Mouse (Mus musculus): Measurements from ENCODE around the gene Faap100.
"Not testable (repeated sequence)": the region's sequence is repeated elsewhere in the genome, so short reads cannot be mapped to it uniquely, and the experiment has no call there.

The Faap100 gene

DNA sequence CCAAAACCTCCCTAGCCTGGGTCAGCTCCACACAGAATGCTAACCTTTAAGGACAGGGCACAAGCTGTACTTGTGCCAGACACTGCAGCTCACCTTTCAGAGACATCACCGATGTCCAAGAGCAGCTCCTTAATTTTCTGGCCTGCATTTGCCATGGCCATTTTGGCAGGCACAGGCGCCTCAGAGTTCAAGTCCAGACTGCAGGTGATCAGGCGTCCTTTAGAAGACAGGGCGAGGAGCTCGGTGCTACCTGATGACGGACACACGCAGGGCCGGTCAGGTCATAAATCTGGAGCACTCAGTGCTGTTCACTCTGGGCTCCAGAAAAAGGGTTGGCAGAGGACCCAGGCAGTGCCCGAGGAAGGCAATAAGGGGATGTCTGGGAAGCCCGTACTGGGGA is 3.2 kb downstream of the Faap100 start:
- DNase-seq: no peak

GRCm38 (mm10) chr11:120373820-120374586 is 4.6 kb downstream of the Faap100 start:
- DNase-seq: peak; percentile 56

- peak; percentile 35 for DNase-seq
Measured at GRCm38 (mm10) chr11:120373025-120373424, 5.5 kb downstream of the Faap100 start.

GRCm38 (mm10) chr11:120369656-120370055 is 8.9 kb downstream of the Faap100 start:
- peak; percentile 81 for DNase-seq

DNA sequence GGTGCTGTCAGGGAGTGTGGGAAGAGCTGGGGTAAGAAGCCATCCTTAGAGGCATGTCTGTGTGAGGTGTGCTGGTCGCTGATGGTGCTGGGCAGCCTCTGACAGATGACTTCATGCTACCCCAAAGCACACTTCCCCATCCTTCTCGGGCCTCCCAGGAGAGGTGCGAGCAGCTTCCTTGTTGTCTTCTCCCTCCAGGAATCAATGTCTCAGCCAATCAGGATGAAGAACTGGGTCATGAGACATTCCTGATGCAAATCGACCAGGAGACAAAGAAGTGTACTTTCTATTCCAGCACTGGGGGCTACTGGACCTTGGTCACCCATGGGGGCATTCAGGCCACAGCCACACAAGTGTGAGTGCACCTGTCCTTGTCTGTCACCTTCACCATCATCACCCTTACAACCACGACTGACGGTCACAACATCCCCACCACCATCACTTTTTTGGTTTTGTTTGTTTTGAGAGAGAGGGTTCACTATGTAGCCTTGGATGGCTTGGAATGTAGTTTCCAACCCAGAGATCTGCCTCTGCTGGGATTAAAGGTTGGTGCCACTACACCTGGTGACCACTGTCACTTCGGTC is 12.0 kb downstream of the Faap100 start:
- DNase-seq: no peak

- DNase-seq: no peak
Measured at GRCm38 (mm10) chr11:120362891-120363290, 15.7 kb downstream of the Faap100 start.

GRCm38 (mm10) chr11:120361295-120361694 is 17.3 kb downstream of the Faap100 start, which contains the start of gene Fscn2:
Gene Fscn2, plus strand, starts transcription at chr11:120361534.
- DNase-seq: no peak

- no peak for DNase-seq
Measured at GRCm38 (mm10) chr11:120360755-120361154, 17.8 kb downstream of the Faap100 start.

DNA sequence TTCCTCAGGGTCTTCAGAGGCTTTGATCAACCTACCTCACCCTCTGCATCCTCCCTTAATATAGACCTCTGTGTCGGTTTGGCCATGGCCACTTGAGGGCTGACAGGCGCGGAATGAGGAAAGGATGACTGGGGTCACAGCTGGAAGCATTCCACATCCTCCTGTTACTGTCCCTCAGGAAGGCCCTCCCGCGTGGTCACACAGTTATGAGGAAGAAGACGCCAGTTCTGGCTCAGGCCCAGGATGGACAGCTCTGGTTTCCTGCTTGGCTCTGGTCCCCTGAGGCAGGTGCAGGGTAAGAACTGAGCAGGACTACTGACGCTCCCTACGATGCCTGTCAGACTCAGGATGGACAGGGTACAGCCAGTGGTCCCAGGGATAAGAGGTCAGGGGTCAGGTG is 18.5 kb downstream of the Faap100 start:
- peak; percentile 65 for DNase-seq

GRCm38 (mm10) chr11:120359391-120359790 is 19.2 kb downstream of the Faap100 start:
- no peak for DNase-seq

DNA sequence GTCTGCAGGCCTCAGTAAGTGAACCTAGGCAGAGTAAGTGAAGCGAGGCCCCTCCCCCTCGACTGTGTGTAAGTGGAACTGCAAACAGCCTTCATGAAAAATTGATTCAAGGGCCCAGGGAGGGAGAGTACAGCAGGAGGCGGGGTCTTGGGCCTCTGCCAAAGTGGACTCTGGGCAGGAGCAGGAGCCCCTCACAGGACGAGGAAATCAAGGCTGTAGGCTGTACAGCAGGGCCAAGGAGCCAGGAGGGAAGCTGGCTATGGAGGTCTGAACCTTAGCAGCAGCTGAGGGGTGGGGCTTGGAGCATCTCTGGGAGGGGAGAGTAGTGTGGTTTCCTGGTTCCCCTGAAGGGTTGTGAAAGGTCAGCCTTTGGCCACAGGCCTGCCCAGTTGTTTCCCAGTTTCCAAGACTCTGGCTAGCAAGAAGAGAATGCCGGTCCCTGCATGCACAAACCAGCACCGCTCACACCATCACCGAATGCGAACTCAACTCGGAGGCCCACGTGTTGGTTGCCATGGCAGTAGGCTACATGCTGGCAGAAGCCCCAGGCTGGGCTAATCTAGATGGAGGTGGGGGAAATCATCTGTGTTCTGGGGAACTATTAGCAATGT is 20.7 kb downstream of the Faap100 start:
- peak; percentile 86 for DNase-seq

DNA sequence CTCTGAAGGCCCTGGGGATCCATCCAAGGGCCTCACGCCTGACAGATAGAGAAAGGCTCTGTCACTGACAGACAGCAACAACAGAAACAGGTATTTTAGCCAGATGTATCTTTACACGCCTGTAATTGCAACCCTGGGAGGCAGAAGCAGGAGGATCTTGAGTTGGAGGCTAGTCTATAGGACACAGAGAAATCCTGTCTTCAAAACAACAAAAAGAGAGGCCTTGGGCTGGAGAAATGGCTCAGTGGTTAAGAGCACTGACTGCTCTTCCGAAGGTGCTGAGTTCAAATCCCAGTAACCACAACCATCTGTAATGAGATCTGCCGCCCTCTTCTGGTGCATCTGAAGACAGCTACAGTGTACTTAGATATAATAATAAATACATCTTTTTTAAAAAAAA is 21.7 kb downstream of the Faap100 start:
- DNase-seq: no peak

GRCm38 (mm10) chr11:120356319-120356840 is 22.2 kb downstream of the Faap100 start:
- DNase-seq: no peak

GRCm38 (mm10) chr11:120355277-120356039 is 23.1 kb downstream of the Faap100 start:
- no peak for DNase-seq

- DNase-seq: peak; percentile 3
Measured at GRCm38 (mm10) chr11:120354304-120355276, 24.0 kb downstream of the Faap100 start.

DNA sequence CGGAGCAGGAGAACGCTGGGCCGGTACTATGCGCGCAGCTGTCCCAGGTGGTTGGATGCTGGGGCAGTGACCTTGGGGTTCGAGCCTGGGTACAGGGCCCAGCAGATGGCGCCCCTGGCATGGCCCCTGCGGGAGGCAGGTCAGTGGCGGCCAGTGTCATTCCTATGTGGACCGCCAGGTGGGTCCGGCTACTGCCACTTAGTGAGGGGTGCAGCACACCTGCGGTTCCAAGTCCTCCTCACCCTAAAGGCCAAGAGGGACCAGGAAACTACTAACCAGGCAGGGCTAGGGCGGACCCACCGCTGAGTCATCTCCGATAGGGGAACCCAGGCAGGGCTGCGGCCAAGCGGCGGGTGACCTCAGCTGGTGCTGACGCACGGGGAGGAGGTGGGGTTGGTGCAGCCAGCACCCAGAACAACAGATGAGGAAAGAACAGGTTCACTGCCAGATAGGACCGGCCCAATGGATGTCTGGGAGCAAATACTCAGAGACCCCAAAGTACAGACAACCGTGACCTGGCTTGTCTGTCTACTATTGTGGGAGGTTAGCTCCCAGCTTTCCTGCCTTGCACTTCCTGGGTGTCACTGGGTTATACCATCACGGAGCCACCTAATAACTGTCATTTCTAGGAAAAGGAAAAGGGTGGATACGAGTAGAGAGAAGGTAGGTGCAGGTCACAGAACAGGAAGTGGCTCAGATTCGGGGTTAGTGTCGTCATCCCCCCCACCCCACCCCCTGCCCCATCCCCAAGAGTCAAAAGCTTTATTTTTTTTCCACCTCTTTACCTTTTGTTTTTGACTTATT is 24.9 kb downstream of the Faap100 start:
- peak; percentile 92 for DNase-seq

- DNase-seq: peak; percentile 78
Measured at GRCm38 (mm10) chr11:120352571-120353290, 25.8 kb downstream of the Faap100 start.

- DNase-seq: not testable (repeated sequence)
Measured at GRCm38 (mm10) chr11:120352093-120352350, 26.5 kb downstream of the Faap100 start.

GRCm38 (mm10) chr11:120351250-120352092 is 27.1 kb downstream of the Faap100 start:
- peak; percentile 22 for DNase-seq

All from lung, postnatal 10 days (tissue).